Mouse (Mus musculus) naive thymus-derived CD4-positive, alpha-beta T cell, adult 2 months (primary cell): ENCODE measurements around the gene Klhl11.
A peak's percentile ranks its signal among the peaks of the same experiment; 100 is the strongest.

Source experiments
- DNase-seq: peaks from one replicate; pipeline ENCODE4 v3.0.0-alpha.2; 2011; ENCODE audit warnings: low read depth

Klhl11 gene

DNA sequence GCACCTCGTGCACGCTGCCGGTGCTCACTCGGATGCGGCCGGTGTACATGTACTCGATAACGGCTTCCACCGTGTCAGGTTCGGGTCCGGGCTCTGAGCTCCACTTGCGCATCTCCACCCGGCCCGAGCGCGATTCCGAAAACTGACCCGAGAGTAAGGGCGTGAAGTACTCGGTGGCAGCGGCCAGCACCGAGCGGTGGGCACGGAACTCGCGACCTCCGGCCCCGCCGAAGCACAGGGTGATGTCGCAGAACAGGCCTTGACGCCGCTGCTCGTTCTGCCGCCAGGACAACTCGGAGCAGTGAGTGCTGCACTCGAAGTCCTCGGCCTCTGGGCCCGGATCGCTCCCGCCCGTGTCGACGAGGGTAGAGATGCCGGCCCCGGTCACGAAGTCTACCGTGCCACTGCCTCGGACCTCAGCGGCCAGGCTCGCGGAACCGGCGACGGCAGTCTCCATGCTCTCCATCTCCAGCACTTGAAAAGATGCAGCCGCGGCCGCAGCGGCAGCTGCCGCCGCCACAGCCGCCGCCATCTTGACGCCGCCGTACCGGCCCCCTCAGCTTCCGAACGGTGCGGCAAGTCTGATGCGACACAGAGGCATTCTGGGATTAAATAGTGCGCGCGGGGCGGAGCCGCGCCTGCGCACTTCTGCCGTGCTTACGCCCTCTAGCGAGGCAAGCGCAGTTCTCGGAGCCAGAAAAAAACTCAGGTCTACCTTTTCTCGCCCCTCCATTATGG lies at the start of gene Klhl11:
Klhl11 (minus strand) TSS at position 545 of the 738 bp plus-strand sequence.
- peak; percentile 98 for DNase-seq

DNA sequence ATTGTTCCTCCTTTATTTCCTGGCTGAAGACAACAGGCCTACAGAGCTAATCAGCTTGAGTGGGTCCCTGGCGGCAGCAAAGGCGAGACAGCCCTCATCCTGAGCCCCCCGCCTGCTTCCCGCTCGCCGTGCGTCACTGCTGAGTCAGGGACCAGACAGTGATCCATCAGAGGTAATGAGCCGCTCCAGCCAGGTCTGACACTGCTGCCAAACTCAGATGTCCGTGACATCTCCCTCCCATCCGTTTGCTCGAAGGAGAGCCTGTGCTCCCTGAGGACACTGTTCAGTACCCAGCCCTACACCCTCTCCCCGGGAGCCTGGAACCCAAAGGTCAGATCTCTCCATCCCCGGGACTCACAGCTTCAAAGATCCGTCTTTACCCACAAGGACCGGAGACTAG lies 48.3 kb upstream of the Klhl11 start:
- DNase-seq, result no peak

DNA sequence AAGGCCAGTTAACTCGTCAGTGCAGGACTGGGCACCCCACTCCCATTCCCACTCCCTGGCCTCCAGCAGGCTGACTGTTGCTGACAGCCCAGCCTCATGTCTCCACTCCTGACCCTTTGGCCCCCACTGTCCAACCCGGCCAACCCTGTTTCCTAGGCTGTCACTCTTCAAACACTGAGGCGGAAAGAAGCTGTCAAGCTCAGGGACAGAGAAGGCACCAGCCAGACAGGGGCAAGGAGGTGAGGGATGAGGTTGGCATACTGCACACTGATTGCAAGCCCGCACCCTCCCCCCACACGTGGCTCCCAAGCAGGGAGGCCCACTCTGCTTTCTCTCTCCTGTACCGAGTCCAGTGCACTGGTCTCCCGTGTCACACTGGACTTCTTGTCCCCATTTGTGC lies 46.6 kb upstream of the Klhl11 start:
- DNase-seq, result no peak

DNA sequence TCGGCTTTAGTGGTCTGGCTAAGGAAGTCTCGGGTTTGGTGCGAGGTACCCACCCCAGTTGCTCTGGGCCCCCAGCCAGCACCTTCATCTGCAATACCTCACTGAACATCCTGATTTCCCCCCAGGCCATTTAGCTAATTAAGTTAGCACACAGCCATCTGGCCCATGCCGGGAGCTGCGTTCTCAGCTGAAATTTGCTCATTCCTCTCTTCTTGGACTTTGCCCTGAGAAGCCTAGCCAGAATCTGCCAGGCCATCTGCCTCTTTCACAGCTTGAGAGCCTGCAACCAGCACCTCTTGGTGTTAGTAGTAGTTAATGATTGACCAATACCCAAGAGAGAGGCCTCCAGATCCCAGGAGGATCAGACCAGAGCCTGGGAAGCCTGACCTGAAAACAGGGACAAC lies 45.6 kb upstream of the Klhl11 start:
- DNase-seq, result no peak

DNA sequence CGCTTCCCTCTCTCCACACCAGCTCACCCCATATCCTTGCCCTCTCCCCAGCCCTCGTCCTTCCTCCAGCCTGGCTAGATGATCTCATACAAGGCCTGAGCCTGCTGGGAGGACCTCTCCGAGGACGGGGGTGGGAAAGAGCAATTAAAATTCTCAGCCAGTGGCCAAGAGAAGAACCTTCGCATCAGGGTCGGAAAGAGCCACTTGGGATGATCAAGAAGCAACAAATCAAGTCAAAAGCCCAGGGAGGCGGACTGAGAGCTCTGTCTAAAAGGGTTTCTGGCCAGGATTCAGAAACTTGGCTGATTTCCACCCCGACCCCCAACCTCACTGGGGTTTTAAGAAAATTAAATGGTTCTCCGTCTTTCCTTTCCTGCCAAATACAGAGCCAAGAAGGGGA lies 43.8 kb upstream of the Klhl11 start:
- no peak for DNase-seq

DNA sequence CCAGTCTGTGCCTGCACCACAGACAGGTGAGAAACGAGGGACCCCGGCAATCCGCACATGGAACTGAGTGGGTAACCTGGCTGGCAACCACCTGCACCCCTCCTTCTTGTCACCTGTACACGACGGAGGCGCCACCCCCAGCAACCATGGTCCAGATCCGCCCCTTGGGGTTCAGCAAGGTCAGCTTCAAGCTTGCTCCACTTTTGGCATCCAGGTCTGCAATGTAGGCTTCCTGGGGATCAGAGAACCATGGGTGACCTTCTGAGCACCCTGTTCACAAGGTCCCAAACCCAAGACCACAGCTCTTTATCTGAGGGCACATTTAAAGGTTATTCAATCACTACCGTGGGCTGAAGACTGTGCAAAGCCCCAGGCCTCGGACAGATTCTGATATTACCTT lies 43.2 kb upstream of the Klhl11 start:
- DNase-seq, result no peak

DNA sequence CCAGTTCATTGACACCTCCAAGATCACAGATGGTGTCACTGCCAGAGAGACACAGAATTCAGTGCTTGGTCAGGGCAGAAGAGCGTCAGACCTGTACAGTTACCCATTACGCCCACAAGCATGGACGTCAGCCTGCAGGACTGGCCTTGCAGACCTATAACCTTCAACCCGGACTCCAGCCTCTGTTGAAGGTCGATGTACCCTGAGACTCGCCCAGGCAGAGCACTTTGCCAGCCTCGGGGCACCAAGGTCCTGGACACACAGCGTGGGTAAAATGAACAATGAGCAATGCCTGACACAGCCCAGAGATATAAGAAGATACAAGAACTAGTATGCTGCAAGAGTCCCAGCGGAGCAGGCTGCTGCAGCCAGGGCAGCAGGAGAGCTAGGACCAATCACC lies 42.5 kb upstream of the Klhl11 start:
- DNase-seq, result no peak

DNA sequence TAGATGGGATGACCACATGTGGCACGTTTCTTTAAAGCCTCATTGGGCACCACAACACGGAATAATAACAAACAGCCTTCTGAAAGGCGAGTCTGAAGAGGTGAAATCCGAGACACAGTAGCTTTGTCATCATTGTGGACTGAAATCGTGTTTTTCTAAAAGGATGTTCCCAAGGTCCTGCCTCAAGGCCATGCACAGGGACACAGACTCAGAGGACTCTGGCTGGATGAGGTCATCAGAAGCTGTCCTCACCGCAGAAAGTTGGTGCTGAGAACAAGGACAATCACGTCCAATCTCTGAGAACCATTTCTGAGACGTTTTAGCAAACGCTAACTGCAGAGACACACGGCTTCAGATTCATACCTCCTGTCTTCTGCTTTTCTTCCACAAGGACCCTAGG lies 41.2 kb upstream of the Klhl11 start:
- DNase-seq, result no peak

DNA sequence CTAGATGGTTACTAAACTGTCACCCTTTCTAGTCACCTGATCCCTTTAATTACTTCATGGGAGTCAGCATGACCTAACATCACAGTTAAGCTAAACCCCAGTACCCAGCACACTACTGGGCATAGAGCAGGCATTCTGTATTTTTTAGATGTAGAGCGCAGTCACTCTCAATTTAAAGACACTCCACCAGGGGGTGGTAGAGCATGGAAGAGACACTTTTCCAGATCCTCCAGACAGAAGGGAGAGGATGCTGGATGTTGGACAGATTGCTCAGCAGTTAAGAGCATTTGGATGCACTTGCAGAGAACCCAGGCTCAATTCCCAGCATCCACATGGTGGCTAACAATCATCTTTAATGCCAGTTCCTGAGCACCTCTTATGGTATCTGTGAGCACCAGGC lies 39.8 kb upstream of the Klhl11 start:
- DNase-seq, result peak; percentile 25

DNA sequence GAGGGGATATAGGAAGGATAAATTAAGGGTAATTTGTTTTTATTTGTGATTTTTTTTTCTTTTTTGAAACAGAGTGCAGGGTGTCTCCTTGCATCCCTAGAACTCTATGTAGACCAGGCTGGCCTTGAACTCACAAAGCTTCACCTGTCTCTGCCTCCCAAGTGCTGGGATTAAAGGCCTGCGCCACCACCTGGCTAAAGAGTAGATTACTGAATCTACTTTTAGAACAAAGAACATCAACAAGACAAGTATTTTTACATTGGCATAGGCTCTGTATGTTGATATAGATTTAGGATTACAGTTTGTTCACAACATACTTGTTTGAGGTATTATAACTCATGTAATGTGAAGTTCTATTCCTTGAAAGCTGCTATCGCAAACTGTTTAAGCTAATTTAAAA lies 38.0 kb upstream of the Klhl11 start:
- DNase-seq, result no peak

DNA sequence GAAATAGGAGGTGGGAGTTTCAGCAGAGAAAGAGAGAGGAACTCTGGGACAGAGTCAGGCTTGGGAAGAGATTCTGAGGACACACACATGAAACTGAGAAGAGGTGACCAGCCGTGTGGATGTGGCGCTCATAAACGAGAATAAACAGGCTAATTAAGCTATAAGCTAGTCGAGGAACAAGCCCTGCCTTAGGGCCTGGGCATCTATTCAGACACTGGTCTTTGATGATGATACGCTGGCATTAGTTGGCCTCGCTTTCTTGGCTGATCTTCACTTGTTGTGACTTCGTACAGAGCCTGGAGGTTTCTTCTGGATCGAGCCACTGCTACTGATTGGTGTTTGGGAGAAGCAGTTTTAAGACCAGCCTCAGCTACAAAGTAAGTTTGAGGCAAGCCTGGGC lies 33.5 kb upstream of the Klhl11 start:
- DNase-seq, result no peak

DNA sequence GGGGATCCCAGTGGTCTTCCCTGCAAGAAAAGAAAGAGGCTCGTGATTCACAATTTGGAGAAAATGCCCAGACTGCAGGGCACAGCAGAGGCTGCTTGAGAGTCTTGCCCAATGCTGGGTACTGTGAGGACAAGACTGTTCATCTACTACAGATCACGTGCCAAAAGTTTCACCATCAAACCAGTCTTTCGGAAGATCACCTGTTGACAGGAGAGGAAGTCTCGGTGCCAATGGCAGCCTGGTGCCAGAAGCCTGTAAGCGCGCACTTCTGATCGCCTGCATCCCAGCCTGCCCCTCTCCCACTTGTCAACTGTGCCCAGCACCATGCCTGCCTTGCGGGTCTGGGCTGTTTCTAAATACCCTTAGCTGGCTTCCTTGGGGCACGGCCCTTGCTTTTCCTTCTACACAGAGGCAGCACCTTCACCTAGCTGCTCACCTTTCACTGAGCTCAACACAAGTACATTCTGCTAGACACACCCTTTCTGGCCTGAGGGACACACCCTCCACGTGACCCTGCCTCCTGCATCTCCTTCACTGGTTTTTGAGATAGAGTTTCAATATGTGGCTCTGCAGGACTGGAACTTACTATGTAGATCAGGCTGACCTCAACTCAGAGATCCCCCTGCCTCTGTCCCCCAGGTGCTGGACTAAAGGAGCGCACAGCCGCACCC lies 32.6 kb upstream of the Klhl11 start:
- no peak for DNase-seq

DNA sequence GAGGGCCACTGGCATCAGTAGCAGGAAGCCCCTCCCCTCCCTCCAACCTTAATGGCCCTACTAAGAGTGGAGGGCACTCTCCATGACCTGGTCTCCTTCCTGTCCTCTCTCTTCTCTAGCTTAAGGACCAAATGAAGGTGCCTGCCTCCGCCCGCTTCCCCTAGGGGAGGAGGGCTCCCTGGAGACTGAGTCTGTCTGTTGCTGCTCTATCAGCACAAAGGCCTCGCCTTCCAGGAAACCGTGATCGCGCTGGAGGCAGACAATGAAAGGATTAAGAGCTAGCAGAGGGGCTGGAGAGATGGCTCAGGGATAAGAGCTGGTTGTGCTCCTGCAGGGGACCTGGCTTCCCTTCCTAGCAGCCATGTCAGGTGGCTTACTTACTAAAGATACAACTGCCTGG lies 28.8 kb upstream of the Klhl11 start:
- no peak for DNase-seq

DNA sequence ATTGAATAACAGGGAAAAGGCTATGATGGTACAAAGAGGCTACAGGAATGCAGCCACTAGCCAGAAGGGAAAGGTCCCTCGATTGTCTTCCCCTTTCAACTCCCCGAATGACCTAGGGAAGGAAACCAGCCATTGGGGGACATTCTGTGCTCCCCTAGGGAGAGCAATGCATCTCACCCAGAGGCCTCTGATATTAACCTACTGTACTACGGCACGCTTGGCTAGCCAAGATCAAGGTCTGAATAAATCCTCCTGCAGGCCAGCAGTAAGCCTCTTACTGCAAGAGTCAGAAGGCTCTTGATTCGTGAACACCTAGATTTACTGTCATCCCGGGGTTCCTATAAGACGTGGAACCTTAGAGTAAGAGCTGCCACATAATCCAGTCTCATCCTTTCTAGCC lies 28.1 kb upstream of the Klhl11 start:
- no peak for DNase-seq

DNA sequence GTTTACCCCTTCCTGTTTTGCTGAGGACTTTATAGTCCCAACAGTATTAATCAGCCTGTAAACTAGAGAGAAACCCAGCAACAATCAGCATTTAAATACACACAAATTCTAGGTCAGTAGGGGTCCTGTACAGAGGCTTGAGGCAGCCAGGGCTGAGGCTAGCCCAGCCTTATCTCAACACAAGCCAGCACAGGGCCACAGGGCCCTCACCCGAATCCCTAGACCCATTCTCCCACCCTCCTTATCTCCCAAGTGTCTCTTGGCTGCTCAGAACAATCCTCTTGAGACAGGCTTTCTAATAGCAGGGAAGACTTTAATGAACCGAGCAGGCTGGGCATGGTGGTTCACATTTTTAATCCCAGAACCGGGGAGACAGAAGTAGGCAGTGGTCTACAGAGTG lies 27.7 kb upstream of the Klhl11 start:
- no peak for DNase-seq

DNA sequence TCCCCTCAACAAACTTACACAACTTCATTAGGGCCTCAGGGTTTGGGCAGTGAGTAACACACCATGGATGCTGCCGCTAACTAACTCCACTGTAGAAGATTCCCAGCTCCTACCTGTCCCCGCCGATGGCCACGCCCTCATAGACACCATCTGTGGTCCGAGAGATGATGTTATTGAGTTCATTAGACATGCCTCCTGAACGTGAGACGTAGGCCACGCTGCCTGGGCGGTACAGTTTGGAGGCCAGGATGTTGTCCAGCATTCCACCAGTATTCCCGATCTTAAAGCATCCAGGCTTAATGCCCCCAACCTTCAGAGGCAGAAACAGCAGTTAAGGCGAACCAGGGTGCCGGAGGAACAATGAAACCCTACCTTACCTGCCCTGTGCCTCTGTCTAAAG lies 21.2 kb upstream of the Klhl11 start:
- no peak for DNase-seq

DNA sequence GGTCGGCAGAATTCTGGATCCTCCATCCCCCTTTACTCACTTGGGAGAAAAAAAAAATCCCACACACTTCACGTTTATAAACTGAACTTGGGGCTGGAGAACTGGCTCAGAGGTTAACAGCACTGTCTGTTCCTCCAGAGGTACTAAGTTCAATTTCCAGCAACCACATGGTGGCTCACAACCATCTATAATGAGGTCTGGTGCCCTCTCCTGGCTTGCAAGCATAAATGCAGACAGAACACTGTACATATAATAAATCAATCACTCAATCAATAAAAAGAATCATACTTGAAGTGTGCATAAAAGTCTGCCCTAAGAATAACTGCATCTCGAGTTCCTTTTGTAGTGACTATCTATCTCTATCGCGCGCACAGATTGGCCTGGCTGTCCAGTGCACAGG lies 18.4 kb upstream of the Klhl11 start:
- peak; percentile 37 for DNase-seq

DNA sequence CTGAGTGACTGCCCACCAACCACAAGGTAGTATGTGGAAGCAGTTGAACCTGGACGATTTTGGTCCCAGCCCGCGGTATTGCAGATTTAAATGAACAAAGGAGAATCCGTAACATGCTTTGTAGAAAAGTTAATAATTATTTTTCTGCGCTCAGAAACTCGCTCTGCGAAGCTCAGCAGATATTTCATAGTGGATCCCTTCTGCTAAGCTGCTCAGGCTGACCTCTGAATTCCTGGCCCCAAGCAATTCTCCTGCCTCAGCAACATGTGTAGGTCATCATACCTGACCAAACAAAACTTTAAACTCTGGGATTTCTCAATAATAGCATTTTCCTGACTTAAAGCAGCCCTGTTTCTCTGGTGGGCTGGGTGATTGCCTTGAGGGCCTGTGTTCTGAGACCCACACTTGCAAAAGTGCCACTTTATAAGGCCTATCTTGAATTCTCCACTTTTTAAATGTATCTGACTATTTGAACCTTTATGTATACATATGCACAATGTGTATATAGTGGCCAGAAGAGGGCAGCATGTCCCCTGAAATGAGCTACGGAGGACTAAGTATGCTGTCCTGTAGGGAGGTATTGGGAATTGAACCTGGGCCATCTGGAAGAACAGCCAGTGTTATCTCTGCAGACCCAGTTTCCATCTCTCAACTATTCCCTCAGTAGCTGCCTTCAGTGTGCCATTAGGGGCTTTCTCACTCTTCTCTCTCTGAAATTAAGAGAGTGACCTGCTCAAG lies 13.4 kb upstream of the Klhl11 start:
- DNase-seq, result peak; percentile 72

DNA sequence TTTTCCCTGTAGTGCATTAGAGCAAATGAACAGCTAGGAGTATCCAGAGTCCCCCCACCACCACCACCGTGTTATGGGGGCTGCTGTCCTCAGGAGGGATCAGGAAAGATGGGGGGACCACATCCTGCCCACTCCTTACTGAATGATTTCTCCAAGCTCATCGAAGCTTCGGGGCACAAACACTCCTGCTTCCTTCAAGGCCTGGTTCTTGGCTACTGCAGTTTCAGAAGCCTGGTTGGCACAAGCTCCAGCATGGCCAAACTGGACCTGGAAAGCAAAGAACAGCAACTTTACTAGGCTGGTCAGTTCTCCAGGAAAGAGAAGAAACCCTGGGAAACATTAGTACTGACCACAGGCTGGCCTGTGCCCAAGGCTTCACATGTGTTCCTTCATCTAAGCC lies 11.9 kb upstream of the Klhl11 start:
- DNase-seq, result no peak

DNA sequence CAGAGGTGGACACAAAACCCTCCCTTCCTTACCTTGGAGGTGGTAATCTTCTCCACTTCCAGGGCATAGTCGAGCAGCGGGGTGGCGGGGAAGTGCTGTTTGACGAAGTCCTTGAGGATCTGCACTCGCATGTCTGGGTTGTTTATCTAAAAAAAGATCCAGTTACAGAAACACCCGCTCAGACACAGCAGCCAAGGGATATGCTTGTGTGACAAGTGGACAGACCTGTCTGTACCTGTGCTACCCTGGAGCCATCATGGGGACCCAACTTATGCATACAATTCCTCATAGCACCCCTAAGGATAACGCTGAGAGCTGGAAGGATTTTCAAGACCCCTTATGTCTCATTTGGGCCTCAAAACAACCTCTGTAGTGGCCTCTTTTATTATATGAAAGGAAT lies 6.6 kb upstream of the Klhl11 start:
- no peak for DNase-seq

DNA sequence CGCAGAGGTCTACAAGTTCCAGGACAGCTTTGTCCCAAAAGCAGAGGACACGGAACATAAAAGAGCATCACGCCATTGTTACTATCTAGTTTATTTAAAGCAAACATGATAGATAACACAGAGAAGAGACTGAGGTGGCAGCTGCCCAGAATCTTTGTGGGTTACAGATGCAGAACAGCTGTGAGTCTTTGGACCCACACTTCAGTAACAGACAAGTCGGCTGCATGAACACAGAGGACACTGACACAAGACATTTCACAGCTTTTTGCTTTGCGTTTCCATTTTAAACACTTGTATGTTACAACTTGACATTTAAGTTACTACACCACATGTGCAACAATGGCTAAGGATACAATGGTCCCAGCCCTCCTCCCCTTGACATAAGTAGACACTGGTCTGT lies 3.7 kb upstream of the Klhl11 start:
- DNase-seq, result no peak

DNA sequence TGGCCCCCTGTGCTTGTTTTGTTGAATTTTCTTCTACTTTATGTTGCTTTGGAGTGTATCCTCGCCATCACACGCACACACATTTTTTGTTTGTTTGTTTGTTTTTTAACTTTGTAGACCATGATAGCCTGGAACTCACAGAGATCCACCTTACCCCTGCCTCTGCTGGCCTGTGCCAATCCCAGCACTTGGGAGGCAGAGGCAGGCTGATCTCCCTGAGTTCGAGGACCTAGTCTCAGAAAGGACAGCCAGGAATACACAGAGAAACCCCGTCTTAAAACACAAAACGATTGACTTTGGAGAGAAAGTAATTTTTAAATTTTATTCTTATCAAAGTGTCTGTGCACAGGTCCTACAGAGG lies 374 bp upstream of the Klhl11 start:
- no peak for DNase-seq
